Mouse (Mus musculus): ENCODE measurements around the gene Kcnj12. TPM values are rescaled to one million over a fixed set of nuclear protein-coding genes. Genes with fewer than 3 reads are reported as not detected.

Gene Kcnj12
- polyA plus RNA-seq, 1 experiment, result 4.0 TPM

GRCm38 (mm10) chr11:61024996-61025395 is 2.6 kb downstream of the Kcnj12 start:
- no peak for DNase-seq (ENCODE audit: low read depth)

- DNase-seq (ENCODE audit: low read depth), result no peak
These were observed 3.2 kb downstream of the Kcnj12 start for GRCm38 (mm10) chr11:61025594-61025993.

GRCm38 (mm10) chr11:61026381-61026780 is 4.0 kb downstream of the Kcnj12 start:
- DNase-seq (ENCODE audit: low read depth), result no peak

- no peak for DNase-seq (ENCODE audit: low read depth)
These were observed 4.8 kb downstream of the Kcnj12 start for GRCm38 (mm10) chr11:61027160-61027559.

- no peak for DNase-seq (ENCODE audit: low read depth)
These were observed 6.0 kb downstream of the Kcnj12 start for GRCm38 (mm10) chr11:61028211-61028950.

GRCm38 (mm10) chr11:61029116-61029740 is 6.9 kb downstream of the Kcnj12 start:
- no peak for DNase-seq (ENCODE audit: low read depth)

GRCm38 (mm10) chr11:61029864-61030595 is 7.7 kb downstream of the Kcnj12 start:
- DNase-seq (ENCODE audit: low read depth), result no peak

- no peak for DNase-seq (ENCODE audit: low read depth)
These were observed 8.8 kb downstream of the Kcnj12 start for GRCm38 (mm10) chr11:61031137-61031536.

GRCm38 (mm10) chr11:61031658-61032445 is 9.5 kb downstream of the Kcnj12 start:
- DNase-seq (ENCODE audit: low read depth), result no peak

GRCm38 (mm10) chr11:61032481-61032880 is 10.1 kb downstream of the Kcnj12 start:
- DNase-seq (ENCODE audit: low read depth), result no peak

- no peak for DNase-seq (ENCODE audit: low read depth)
These were observed 10.8 kb downstream of the Kcnj12 start for GRCm38 (mm10) chr11:61033160-61033559.

GRCm38 (mm10) chr11:61036639-61037038 is 14.3 kb downstream of the Kcnj12 start:
- DNase-seq (ENCODE audit: low read depth), result no peak

GRCm38 (mm10) chr11:61038277-61038782 is 16.0 kb downstream of the Kcnj12 start:
- no peak for DNase-seq (ENCODE audit: low read depth)

- DNase-seq (ENCODE audit: low read depth), result no peak
These were observed 18.7 kb downstream of the Kcnj12 start for GRCm38 (mm10) chr11:61040856-61041652.

GRCm38 (mm10) chr11:61042593-61042992 is 20.2 kb downstream of the Kcnj12 start:
- DNase-seq (ENCODE audit: low read depth), result no peak

- no peak for DNase-seq (ENCODE audit: low read depth)
These were observed 21.0 kb downstream of the Kcnj12 start for GRCm38 (mm10) chr11:61043055-61043992.

GRCm38 (mm10) chr11:61044741-61045140 is 22.4 kb downstream of the Kcnj12 start:
- no peak for DNase-seq (ENCODE audit: low read depth)

GRCm38 (mm10) chr11:61047441-61047840 is 25.1 kb downstream of the Kcnj12 start:
- no peak for DNase-seq (ENCODE audit: low read depth)

GRCm38 (mm10) chr11:61051151-61051550 is 28.8 kb downstream of the Kcnj12 start:
- no peak for DNase-seq (ENCODE audit: low read depth)

- DNase-seq (ENCODE audit: low read depth), result no peak
These were observed 34.5 kb downstream of the Kcnj12 start for GRCm38 (mm10) chr11:61056871-61057270.

All from gonadal fat pad, adult 2 months (tissue).